Mouse (Mus musculus) lung, adult 2 months (tissue): ENCODE results near the gene Ugt1a6a. TPM values are rescaled to one million over a fixed set of nuclear protein-coding genes. Genes with fewer than 3 reads are reported as not detected.

Source experiments
- DNase-seq: peaks from one replicate; pipeline ENCODE4 v3.0.0; 2022
- H3K4me1 ChIP-seq: fragments of 200-500 bp; 2 replicates; pipeline ENCODE4 v1.6.1; 2011; ENCODE audit warnings: low read length; ENCODE audit not compliant: control insufficient read depth, insufficient read depth
- H3K4me3 ChIP-seq: fragments of 200-500 bp; replicated peaks from 2 replicates; pipeline ENCODE3; 2011; ENCODE audit warnings: low read depth, mild to moderate bottlenecking, control low read depth, low read length; ENCODE audit errors: extremely low read depth
- CTCF ChIP-seq: fragments of 200-500 bp; IDR thresholded peaks from 2 replicates; pipeline ENCODE4 v1.5.1; 2011; ENCODE audit warnings: mild to moderate bottlenecking, low read length, control low read depth; ENCODE audit not compliant: insufficient read depth
- POLR2A ChIP-seq: fragments of 200-500 bp; IDR thresholded peaks from 2 replicates; pipeline ENCODE4 v1.6.1; 2011; ENCODE audit warnings: low read depth, mild to moderate bottlenecking, control low read depth, low read length, borderline replicate concordance; ENCODE audit errors: extremely low read depth
- WGBS: fragments of 180-500 bp; shearing (Covaris S2); methylation state at CpG from one replicate; pipeline ENCODE4 v1.1.7; 2018; 5-methylcytosine and 5-hydroxymethylcytosine counted together
- polyA plus RNA-seq: library from polyadenylated mRNA; depleted of rRNA; stranded (reverse); fragments of >200 nt; gene quantifications from 2 replicates; pipeline ENCODE4 v1.2.3, GENCODE M21; 2012

The Ugt1a6a gene
- polyA plus RNA-seq, 1 experiment = 45.3 TPM

DNA sequence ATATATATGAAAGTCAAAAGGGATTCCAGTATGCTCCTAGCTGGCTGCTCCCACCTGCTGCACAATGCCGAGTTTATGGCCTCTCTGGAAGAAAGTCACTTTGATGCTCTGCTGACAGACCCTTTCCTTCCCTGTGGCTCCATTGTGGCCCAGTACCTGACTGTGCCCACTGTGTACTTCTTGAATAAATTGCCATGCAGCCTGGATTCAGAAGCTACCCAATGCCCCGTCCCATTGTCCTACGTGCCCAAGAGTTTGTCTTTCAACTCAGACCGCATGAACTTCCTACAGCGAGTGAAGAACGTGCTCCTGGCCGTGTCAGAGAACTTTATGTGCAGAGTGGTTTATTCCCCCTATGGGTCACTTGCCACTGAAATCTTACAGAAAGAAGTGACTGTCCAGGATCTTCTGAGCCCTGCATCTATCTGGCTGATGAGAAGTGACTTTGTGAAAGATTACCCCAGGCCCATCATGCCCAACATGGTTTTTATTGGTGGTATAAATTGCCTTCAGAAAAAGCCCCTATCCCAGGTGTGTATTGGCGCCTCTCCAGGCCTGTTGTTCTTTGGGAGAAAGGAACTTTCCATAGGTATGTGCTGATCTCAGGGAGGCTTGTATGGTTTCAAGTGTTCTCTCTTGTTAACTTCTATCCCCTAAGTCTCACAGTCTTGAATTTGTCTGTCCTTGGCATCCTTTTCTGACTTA lies 77.9 kb downstream of the Ugt1a6a start:
- 56% methylated on average over 8 of the region's 8 CpGs for WGBS
- Histone ChIP-seq H3K4me1 (no peaks in the 10 kb centered on the region), H3K4me3 (no peak overlapping the region)
- no peak for TF ChIP-seq CTCF
- no peak for TF ChIP-seq POLR2A
- no peak for DNase-seq

DNA sequence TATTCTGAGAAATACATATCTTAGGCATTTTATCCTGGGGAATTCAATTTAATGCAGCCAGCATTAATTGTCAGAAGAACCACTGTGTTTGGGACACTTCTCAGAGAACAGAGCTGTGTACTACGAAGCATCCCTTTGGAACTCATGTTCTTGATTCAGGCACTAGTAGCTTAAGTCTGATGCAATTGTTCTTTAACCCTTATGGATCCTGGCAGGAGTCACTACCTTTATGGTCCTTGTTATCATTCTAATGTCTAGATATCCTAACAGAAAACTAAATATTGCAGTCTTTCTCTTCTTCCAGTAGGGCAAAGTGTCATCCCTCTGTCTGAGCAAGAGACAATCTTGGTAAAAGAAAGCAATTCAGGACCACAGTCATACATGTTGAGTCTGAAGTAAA lies 78.5 kb downstream of the Ugt1a6a start:
- Histone ChIP-seq H3K4me3 (no peak overlapping the region), H3K4me1 (no peaks in the 10 kb centered on the region)
- WGBS = 71% methylated on average over 1 of the region's 1 CpGs
- TF ChIP-seq CTCF = no peak
- no peak for DNase-seq

DNA sequence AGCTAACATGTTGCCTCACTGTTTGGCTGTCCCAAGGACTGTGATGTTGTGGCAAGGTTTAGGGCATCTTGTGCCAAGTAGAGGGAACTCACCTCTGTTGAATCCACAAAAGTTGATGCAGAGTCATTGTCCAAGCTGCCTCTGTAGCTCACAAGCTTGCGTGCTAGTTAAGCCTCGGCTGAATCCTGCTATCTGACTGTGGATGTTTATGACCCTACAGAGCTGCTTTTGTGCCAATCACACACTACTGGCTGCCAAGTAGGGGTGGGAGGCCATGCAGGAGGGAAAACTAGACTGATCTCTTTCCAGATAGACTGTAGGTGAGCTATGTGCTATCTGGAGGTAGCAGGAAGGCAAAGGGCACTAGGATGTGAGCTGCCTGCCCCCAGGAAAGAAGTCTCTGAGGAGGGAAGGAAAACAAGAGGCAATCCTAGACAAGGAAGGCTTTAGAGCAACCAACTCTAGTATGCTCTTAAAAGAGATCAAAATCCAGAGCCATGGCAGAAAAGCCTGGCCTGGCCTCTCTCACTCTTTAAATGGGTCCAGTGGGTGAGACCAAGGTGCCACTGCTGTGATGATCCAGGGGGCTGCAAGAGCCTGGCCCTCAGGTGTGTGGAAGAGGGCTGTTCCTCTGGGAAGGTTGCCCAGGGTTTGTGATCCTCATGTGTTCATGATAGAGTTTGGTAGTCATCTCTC lies 79.3 kb downstream of the Ugt1a6a start:
- Histone ChIP-seq H3K4me3 (no peak overlapping the region), H3K4me1 (no peaks in the 10 kb centered on the region)
- TF ChIP-seq POLR2A = no peak
- 70% methylated on average over 2 of the region's 2 CpGs for WGBS
- DNase-seq = no peak

DNA sequence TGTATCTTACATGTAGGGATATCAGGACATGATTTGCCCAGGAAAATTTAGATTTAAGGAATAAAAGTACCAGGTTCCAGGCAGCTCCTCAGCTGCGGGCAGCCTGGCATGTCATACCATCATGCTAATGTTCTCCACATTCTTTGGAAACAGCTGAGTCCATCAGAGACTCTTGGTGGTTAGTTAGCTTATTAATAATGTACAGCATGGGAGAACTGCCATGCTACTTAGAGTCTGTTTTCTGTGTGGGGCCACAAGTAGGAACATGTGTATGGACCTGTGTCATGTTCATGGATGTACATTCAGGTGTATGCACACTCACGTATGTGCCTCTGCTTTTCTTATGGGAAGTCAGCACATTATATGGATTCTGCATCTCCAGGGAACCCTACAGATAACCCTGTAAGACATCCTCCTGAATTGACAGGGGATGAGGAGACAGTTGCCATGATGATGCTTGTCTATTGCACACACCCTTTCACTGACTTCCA lies 79.9 kb downstream of the Ugt1a6a start:
- TF ChIP-seq CTCF = no peak
- no peak for TF ChIP-seq POLR2A
- no peak overlapping the region for H3K4me3 ChIP-seq
- no peaks in the 10 kb centered on the region for H3K4me1 ChIP-seq
- 77% methylated on average over 2 of the region's 2 CpGs for WGBS
- DNase-seq = no peak

DNA sequence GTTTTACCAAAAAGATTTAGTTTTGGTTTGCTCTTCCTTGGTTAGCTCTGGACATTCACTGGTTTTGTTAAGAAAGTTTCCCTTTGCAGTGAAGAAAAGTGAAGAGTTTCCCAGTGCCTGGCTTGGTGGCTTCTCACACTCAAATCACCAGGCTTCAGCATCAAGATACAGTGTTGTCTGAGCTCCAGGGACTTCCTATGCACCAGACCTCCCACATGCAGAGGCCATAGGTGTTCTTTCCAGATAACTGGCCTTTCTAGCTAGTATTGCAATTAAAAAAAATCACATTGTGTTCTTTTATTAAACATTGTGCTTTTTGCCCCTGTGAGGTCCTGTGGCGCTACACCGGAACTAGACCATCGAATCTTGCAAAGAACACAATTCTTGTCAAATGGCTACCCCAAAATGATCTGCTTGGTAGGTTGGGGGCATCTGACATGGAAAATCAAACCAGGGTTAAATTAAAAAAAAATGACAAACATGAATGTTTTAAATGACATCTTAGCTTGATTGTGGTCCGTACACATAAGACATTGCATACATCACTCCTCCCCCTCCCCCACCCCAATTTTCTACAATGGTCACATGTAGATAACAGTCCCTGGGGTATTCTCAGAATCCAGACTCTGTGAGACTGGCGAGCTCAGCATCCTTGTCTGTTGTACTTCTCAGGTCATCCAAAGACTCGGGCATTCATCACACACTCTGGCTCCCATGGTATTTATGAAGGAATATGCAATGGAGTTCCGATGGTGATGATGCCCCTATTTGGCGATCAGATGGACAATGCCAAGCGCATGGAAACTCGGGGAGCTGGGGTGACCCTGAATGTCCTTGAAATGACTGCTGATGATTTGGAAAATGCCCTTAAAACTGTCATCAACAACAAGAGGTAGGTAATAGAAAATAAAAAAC lies 81.1 kb downstream of the Ugt1a6a start:
- no peaks in the 10 kb centered on the region for H3K4me1 ChIP-seq
- 70% methylated on average over 10 of the region's 10 CpGs for WGBS
- TF ChIP-seq POLR2A (no peak), CTCF (no peak)
- no peak for DNase-seq
- H3K4me3 ChIP-seq = no peak overlapping the region

DNA sequence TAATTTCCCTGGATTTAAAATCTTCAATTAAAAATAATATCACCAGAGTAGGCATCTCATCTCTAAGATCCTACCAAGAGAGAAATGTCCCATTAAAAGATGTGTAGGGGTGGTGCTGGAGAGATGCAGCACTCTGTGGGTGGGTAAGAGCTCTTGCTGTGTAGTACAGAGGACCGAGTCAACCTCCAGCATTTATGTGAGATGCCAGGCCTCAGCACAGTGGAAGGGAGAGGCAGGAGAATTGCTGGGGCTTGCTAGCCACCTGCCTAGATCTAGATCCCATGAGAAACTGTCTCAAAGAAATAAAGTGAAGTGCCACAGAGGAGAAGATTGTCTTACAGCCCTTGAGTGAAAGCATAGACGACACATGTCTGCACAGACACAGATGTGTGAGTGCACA lies 81.9 kb downstream of the Ugt1a6a start:
- H3K4me1 ChIP-seq = no peaks in the 10 kb centered on the region
- DNase-seq = no peak
- TF ChIP-seq CTCF = no peak
- H3K4me3 ChIP-seq = no peak overlapping the region
- WGBS = 57% methylated on average over 2 of the region's 2 CpGs

DNA sequence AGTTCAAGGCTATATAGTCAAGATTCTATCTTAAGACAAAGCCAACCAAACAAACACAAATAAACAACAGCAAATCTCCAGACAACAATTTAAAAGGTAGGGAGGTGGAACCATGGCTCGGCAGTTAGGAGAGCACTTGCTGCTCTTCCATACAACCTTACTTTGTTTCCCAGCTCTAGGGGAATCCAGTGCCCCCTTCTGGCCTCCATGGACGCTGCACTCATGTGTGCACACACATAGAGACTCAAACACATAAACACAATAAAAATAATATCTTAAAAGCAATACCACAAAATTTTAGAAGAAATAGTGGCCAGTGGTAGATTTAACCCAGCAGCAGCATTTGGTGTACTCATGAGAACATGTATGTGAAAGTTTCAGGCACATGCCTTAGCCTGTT lies 82.5 kb downstream of the Ugt1a6a start:
- no peak for DNase-seq
- no peak for TF ChIP-seq POLR2A
- no peak for TF ChIP-seq CTCF
- no peak overlapping the region for H3K4me3 ChIP-seq
- no peaks in the 10 kb centered on the region for H3K4me1 ChIP-seq
- 54% methylated on average over 2 of the region's 2 CpGs for WGBS

DNA sequence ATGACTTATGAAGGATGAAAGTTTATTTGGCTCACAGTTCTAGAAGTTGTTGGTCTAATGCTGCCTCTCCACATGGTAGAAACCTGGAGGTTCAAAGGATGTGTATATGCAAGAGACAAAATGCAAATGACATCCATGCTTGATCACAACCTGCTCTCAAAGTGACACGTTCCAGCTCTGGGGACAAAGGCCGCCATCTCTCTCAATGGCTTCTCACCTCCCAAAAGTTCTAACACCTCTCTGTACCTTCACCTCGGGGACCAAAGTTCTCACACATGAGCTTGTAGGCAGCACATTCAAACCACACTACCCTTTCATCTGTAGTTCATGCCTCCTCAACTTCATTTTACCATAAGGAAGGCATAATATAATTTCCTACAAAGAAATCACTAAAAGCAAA lies 83.0 kb downstream of the Ugt1a6a start:
- H3K4me3 ChIP-seq = no peak overlapping the region

DNA sequence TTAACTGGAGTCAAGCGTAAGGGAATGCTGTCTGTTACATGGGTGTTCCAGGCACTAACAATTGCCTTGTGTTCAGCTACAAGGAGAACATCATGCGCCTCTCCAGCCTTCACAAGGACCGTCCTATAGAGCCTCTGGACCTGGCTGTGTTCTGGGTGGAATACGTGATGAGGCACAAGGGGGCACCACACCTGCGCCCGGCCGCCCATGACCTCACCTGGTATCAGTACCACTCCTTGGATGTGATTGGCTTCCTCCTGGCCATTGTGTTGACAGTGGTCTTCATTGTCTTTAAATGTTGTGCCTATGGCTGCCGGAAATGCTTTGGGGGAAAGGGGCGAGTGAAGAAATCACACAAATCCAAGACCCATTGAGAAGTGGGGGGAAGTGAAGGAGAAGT lies 83.4 kb downstream of the Ugt1a6a start:
- no peak overlapping the region for H3K4me3 ChIP-seq
- TF ChIP-seq CTCF (no peak), POLR2A (no peak)
- no peak for DNase-seq
- 74% methylated on average over 9 of the region's 9 CpGs for WGBS
- no peaks in the 10 kb centered on the region for H3K4me1 ChIP-seq

More for the DNA sequence above, 83.0 kb downstream of the Ugt1a6a start:
- H3K4me1 ChIP-seq = no peaks in the 10 kb centered on the region
- no peak for DNase-seq
- WGBS = 32% methylated on average over 3 of the region's 3 CpGs
- no peak for TF ChIP-seq POLR2A
- no peak for TF ChIP-seq CTCF
